Mouse (Mus musculus): Measurements from ENCODE around the gene Smagp. TPM values are rescaled to one million over a fixed set of nuclear protein-coding genes. Genes with fewer than 3 reads are reported as not detected.

Smagp gene
- polyA plus RNA-seq, 1 experiment = 0.21 TPM

- H3K36me3 ChIP-seq (ENCODE audit: control insufficient read depth, insufficient read depth) = no peaks in the 10 kb centered on the region
- TF ChIP-seq MYOD1 (IDR thresholded peaks at IDR 0.05; ENCODE audit: control insufficient read depth, insufficient read length, low read depth) (no peak), MYOG (IDR thresholded peaks at IDR 0.05; ENCODE audit: control insufficient read depth, extremely low read depth, insufficient read length) (no peak), MAX (IDR thresholded peaks at IDR 0.05) (no peak), CEBPB (IDR thresholded peaks at IDR 0.05; ENCODE audit: low read depth) (no peak), CTCF (IDR thresholded peaks at IDR 0.05; ENCODE audit: control insufficient read depth, insufficient read depth, insufficient read length) (no peak)
- H3K4me3 ChIP-seq (ENCODE audit: insufficient read depth, poor library complexity, severe bottlenecking) = peak within 1 kb of the TSS; percentile 44
- peak within 1 kb of the TSS; percentile 70 for H3ac ChIP-seq (ENCODE audit: control insufficient read depth, insufficient read length, low read depth)
- H3K27me3 ChIP-seq (ENCODE audit: control insufficient read depth, insufficient read depth, insufficient read length) = peaks cover 4% of the 10 kb centered on the region
- H3K79me2 ChIP-seq (ENCODE audit: control insufficient read depth, insufficient read depth) = no peaks in the 10 kb centered on the region
- no peaks in the 10 kb centered on the region for H3K79me3 ChIP-seq (ENCODE audit: low read depth)
Observed at GRCm38 (mm10) chr15:100599276-100600046, 37.3 kb downstream of the Smagp start, which contains the start of gene Pou6f1. Gene Pou6f1, minus strand, starts transcription at chr15:100599984.

DNA sequence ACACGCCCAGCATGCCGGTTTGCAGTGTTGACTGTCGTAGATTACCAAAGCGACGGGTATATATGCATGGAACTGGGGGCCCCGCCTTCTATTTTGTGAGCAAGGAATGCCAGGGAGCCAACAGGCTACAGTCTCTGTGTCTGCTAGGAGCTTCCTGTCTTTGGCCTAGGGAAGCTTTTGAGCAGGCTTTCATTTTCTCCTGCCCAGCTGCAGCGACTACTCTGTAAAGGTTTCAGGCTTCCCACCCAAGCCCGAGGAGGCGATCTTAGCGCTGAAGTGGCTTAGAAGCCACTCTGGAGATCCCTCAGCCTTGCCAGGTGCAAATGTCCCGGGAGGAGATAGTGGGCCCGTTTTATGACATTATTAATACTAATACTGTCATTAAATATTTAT is 37.9 kb downstream of the Smagp start:
- Histone ChIP-seq H3K27me3 (ENCODE audit: control insufficient read depth, insufficient read depth, insufficient read length) (peaks cover 4% of the 10 kb centered on the region), H3ac (ENCODE audit: control insufficient read depth, insufficient read length, low read depth) (peak overlapping the region; percentile 36), H3K79me2 (ENCODE audit: control insufficient read depth, insufficient read depth) (no peaks in the 10 kb centered on the region), H3K4me3 (ENCODE audit: insufficient read depth, poor library complexity, severe bottlenecking) (no peak overlapping the region), H3K79me3 (ENCODE audit: low read depth) (no peaks in the 10 kb centered on the region), H3K36me3 (ENCODE audit: control insufficient read depth, insufficient read depth) (no peaks in the 10 kb centered on the region)
- TF ChIP-seq MYOD1 (IDR thresholded peaks at IDR 0.05; ENCODE audit: control insufficient read depth, insufficient read length, low read depth) (no peak), MAX (IDR thresholded peaks at IDR 0.05) (no peak), MYOG (IDR thresholded peaks at IDR 0.05; ENCODE audit: control insufficient read depth, extremely low read depth, insufficient read length) (no peak)

- H3K4me3 ChIP-seq (ENCODE audit: insufficient read depth, poor library complexity, severe bottlenecking) = no peak overlapping the region
- H3K27me3 ChIP-seq (ENCODE audit: control insufficient read depth, insufficient read depth, insufficient read length) = peaks cover 4% of the 10 kb centered on the region
- H3K79me2 ChIP-seq (ENCODE audit: control insufficient read depth, insufficient read depth) = no peaks in the 10 kb centered on the region
Observed at GRCm38 (mm10) chr15:100598287-100598882, 38.4 kb downstream of the Smagp start.

GRCm38 (mm10) chr15:100592817-100593216 is 43.9 kb downstream of the Smagp start:
- H3K36me3 ChIP-seq (ENCODE audit: control insufficient read depth, insufficient read depth) = no peaks in the 10 kb centered on the region
- H3K79me3 ChIP-seq (ENCODE audit: low read depth) = no peaks in the 10 kb centered on the region
- no peak for TF ChIP-seq CEBPB (IDR thresholded peaks at IDR 0.05; ENCODE audit: low read depth)
- TF ChIP-seq CTCF (IDR thresholded peaks at IDR 0.05; ENCODE audit: control insufficient read depth, insufficient read depth, insufficient read length) = no peak
- no peak for TF ChIP-seq MYOG (IDR thresholded peaks at IDR 0.05; ENCODE audit: control insufficient read depth, extremely low read depth, insufficient read length)
- no peak for TF ChIP-seq USF1 (IDR thresholded peaks at IDR 0.05; ENCODE audit: low read depth)
- TF ChIP-seq MYOD1 (IDR thresholded peaks at IDR 0.05; ENCODE audit: control insufficient read depth, insufficient read length, low read depth) = no peak
- no peak for TF ChIP-seq MAX (IDR thresholded peaks at IDR 0.05)
- TF ChIP-seq FOSL1 (IDR thresholded peaks at IDR 0.05; ENCODE audit: insufficient read depth, low read length, poor library complexity, severe bottlenecking) = no peak
- no peak overlapping the region for H3ac ChIP-seq (ENCODE audit: control insufficient read depth, insufficient read length, low read depth)
- H3K79me2 ChIP-seq (ENCODE audit: control insufficient read depth, insufficient read depth) = no peaks in the 10 kb centered on the region
- no peaks in the 10 kb centered on the region for H3K27me3 ChIP-seq (ENCODE audit: control insufficient read depth, insufficient read depth, insufficient read length)
- no peak overlapping the region for H3K4me3 ChIP-seq (ENCODE audit: insufficient read depth, poor library complexity, severe bottlenecking)

More at GRCm38 (mm10) chr15:100598287-100598882, 38.4 kb downstream of the Smagp start:
- Histone ChIP-seq H3K36me3 (ENCODE audit: control insufficient read depth, insufficient read depth) (no peaks in the 10 kb centered on the region), H3K79me3 (ENCODE audit: low read depth) (no peaks in the 10 kb centered on the region), H3ac (ENCODE audit: control insufficient read depth, insufficient read length, low read depth) (no peak overlapping the region)
- no peak for TF ChIP-seq CEBPB (IDR thresholded peaks at IDR 0.05; ENCODE audit: low read depth)
- TF ChIP-seq MYOD1 (IDR thresholded peaks at IDR 0.05; ENCODE audit: control insufficient read depth, insufficient read length, low read depth) = no peak
- TF ChIP-seq MYOG (IDR thresholded peaks at IDR 0.05; ENCODE audit: control insufficient read depth, extremely low read depth, insufficient read length) = no peak
- TF ChIP-seq FOSL1 (IDR thresholded peaks at IDR 0.05; ENCODE audit: insufficient read depth, low read length, poor library complexity, severe bottlenecking) = no peak
- no peak for TF ChIP-seq CTCF (IDR thresholded peaks at IDR 0.05; ENCODE audit: control insufficient read depth, insufficient read depth, insufficient read length)
- TF ChIP-seq MAX (IDR thresholded peaks at IDR 0.05) = no peak
- no peak for TF ChIP-seq USF1 (IDR thresholded peaks at IDR 0.05; ENCODE audit: low read depth)

DNA sequence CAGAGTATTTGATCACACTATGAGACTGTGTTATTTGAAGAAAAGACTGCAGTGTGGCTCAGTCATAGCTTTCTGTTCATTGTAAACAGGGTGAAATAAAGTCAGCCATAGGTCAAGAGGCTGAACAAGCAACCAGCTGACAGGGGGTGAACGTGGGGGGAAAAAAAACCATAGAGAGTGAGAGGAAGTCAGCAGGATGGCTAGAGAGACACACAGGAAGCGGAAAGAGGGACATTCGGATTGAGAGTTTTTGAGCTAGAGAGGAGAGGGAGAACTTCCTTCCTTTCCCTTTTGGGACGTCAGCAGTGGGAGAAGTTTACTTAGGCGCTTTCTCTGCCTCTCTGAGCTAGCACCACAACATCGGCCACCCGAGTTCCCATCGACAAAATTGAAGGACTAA is 46.3 kb downstream of the Smagp start:
- Histone ChIP-seq H3K79me3 (ENCODE audit: low read depth) (no peaks in the 10 kb centered on the region), H3K4me3 (ENCODE audit: insufficient read depth, poor library complexity, severe bottlenecking) (no peak overlapping the region), H3K27me3 (ENCODE audit: control insufficient read depth, insufficient read depth, insufficient read length) (no peaks in the 10 kb centered on the region), H3ac (ENCODE audit: control insufficient read depth, insufficient read length, low read depth) (no peak overlapping the region), H3K79me2 (ENCODE audit: control insufficient read depth, insufficient read depth) (no peaks in the 10 kb centered on the region), H3K36me3 (ENCODE audit: control insufficient read depth, insufficient read depth) (no peaks in the 10 kb centered on the region)
- no peak for TF ChIP-seq MYOD1 (IDR thresholded peaks at IDR 0.05; ENCODE audit: control insufficient read depth, insufficient read length, low read depth)
- TF ChIP-seq CTCF (IDR thresholded peaks at IDR 0.05; ENCODE audit: control insufficient read depth, insufficient read depth, insufficient read length) = no peak
- TF ChIP-seq FOSL1 (IDR thresholded peaks at IDR 0.05; ENCODE audit: insufficient read depth, low read length, poor library complexity, severe bottlenecking) = no peak
- TF ChIP-seq CEBPB (IDR thresholded peaks at IDR 0.05; ENCODE audit: low read depth) = no peak
- TF ChIP-seq USF1 (IDR thresholded peaks at IDR 0.05; ENCODE audit: low read depth) = no peak
- TF ChIP-seq MAX (IDR thresholded peaks at IDR 0.05) = no peak
- no peak for TF ChIP-seq MYOG (IDR thresholded peaks at IDR 0.05; ENCODE audit: control insufficient read depth, extremely low read depth, insufficient read length)

Measured in C2C12 (cell line).